Mouse (Mus musculus): ENCODE measurements around the gene 2410004B18Rik. TPM values are rescaled to one million over a fixed set of nuclear protein-coding genes. Genes with fewer than 3 reads are reported as not detected.

2410004B18Rik gene
- 39.6 and 45.5 TPM in 2 replicates for polyA plus RNA-seq (2015; fragmentation: Nextera tagmentation; extraction: Ambion mirVana)

DNA sequence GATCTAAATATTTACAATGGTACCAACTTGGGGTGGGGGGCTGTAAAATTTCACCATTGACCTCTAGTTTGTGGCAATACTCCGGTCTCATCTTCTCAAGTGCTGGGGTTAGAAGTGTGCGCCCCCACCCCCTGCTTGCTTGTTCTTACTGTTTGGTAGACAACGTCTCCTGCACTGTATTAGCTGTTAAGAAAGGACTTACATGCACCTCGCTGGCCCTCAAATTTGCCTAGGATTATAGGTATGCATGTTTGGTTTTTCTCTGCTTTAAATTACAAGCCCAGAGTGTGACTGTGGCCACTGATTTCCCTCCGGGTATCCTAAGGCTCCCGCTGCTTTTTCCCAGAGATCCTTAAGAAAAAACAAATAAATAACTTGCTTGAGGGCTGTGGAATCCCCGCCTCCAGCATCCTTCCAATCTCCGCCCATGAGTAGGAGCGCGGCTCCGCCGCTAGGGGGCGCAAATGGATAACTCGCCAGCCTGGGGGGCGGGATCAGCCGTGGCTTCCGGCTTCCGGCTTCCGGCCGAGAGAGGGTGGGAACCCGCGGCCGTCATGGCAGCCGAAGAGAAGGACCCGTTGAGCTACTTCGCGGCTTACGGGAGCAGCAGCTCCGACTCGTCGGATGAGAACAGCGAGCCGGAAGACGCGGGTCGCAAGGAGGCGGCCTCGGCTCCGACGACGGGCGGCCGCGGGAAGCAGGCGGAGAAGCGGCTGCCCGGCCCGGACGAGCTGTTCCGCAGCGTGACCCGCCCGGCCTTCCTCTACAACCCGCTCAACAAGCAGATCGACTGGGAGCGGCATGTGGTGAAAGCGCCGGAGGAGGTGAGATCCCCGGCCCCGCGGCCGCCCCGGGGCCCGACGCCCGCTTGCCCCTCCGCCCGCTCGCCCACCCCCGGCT is at the start of gene 2410004B18Rik:
Gene 2410004B18Rik (plus strand): TSS at position 510 of the 900 bp plus-strand sequence.
- Histone ChIP-seq H3K9ac (ENCODE audit: low read length) (peak within 1 kb of the TSS; percentile 86), H3K4me2 (ENCODE audit: low read depth, low read length) (peak within 1 kb of the TSS; percentile 84), H3K36me3 (ENCODE audit: control insufficient read depth, insufficient read depth) (peaks cover 12% of the 10 kb centered on the region), H3K27ac (ENCODE audit: low read length) (peak within 1 kb of the TSS; percentile 77), H3K27me3 (ENCODE audit: control insufficient read depth, insufficient read depth, low read length) (no peaks in the 10 kb centered on the region), H3K4me1 (ENCODE audit: control insufficient read depth, insufficient read depth, low read length) (peaks cover 21% of the 10 kb centered on the region), H3K4me3 (ENCODE audit: low read length) (peak within 1 kb of the TSS; percentile 92), H3K9me3 (replicated peaks; ENCODE audit: control insufficient read depth, low read length) (no peaks in the 10 kb centered on the region)
- 1% methylated on average over 56 of the region's 70 CpGs for WGBS
- peak; percentile 91 for ATAC-seq (replicated peaks; ENCODE audit: extremely low read depth, insufficient read depth, low FRiP score)

DNA sequence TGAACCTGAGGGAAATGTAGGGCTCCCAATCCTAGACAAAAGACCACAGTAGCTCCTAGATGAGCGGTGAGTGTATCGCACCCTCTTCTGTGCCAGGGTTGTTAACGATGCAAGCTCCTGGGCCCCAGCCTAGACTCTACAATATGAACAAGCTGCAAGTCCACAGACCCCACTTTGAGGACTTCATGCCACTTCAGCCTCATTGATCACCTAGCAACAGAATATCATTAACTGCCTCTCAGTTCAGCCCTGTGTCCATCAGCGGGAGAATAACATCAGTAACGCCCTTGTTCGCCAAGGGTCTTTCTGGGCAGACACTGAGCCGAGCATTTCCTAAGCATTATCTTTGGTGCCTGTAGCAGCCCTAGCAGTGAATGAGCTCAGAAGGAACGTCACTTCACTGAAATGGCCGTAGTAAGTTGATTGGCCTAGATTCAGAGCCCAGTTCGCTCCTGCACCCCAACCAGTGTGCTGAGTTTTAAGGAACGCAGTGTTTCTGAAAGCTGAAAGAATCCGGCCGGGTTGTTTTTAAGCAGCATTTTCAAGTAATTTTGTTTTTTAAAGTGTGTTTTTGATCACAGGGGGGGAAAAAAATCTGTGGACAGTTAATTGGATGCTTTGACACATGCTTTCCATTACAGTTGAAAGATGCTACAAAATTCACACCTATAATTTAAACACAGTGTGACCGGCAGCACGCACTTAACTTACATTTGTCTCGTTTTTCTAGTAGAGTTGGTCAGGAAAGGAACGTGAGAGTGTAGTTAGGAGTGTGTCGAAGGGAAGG is 47.3 kb upstream of the 2410004B18Rik start:
- no peaks in the 10 kb centered on the region for H3K9me3 ChIP-seq (replicated peaks; ENCODE audit: control insufficient read depth, low read length)
- 69% methylated on average over 18 of the region's 18 CpGs for WGBS
- ATAC-seq (replicated peaks; ENCODE audit: extremely low read depth, insufficient read depth, low FRiP score) = no peak
- peaks cover 18% of the 10 kb centered on the region for H3K4me1 ChIP-seq (ENCODE audit: control insufficient read depth, insufficient read depth, low read length)
- H3K9ac ChIP-seq (ENCODE audit: low read length) = no peak overlapping the region
- H3K4me2 ChIP-seq (ENCODE audit: low read depth, low read length) = no peak overlapping the region
- H3K27me3 ChIP-seq (ENCODE audit: control insufficient read depth, insufficient read depth, low read length) = no peaks in the 10 kb centered on the region
- H3K36me3 ChIP-seq (ENCODE audit: control insufficient read depth, insufficient read depth) = no peaks in the 10 kb centered on the region
- H3K4me3 ChIP-seq (ENCODE audit: low read length) = no peak overlapping the region
- H3K27ac ChIP-seq (ENCODE audit: low read length) = no peak overlapping the region

DNA sequence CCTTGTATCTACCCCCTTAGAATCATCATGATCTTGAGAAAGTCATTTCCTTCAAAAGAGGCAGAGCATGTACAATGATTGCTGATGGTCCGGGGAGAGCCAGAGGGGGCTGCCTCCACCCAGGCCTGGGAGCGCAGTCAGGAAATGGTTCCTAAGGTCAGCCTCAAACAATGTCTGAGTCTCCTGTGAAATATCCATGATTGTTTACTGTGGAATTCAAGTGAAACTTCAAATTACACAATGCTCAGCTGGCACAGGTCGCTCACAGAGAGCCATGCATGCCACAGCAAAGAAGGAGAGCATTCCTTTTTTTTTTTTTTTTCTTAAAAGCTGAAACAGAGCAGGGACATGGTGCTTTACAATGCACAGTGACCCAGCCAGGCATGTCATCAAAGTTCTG is 45.4 kb upstream of the 2410004B18Rik start:
- 56% methylated on average over 3 of the region's 3 CpGs for WGBS

DNA sequence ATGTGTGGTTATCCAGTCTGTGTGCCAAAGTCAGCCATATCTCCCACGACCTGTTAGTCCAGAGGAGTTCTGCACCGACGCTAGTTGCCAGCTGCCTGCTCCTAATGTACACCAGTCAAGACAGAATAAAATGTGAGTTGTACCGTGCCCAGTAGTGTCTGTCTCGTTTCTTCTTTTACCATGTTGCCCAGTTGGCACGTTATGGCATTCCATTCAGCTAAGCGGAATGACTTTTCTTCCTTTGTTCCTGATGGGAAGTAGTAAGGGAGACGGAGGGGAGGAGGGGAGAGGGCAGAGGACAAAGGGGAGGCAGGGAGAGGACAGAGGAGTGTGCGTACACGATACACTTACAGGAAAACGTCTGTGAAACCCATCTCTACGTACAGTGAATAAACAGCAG is 43.7 kb upstream of the 2410004B18Rik start:
- Histone ChIP-seq H3K9me3 (replicated peaks; ENCODE audit: control insufficient read depth, low read length) (no peaks in the 10 kb centered on the region), H3K4me3 (ENCODE audit: low read length) (no peak overlapping the region), H3K27me3 (ENCODE audit: control insufficient read depth, insufficient read depth, low read length) (no peaks in the 10 kb centered on the region), H3K27ac (ENCODE audit: low read length) (no peak overlapping the region), H3K4me1 (ENCODE audit: control insufficient read depth, insufficient read depth, low read length) (peaks cover 23% of the 10 kb centered on the region), H3K9ac (ENCODE audit: low read length) (no peak overlapping the region), H3K4me2 (ENCODE audit: low read depth, low read length) (no peak overlapping the region), H3K36me3 (ENCODE audit: control insufficient read depth, insufficient read depth) (no peaks in the 10 kb centered on the region)
- 76% methylated on average over 12 of the region's 12 CpGs for WGBS
- no peak for ATAC-seq (replicated peaks; ENCODE audit: extremely low read depth, insufficient read depth, low FRiP score)

More for the DNA sequence above, 45.4 kb upstream of the 2410004B18Rik start:
- Histone ChIP-seq H3K27ac (ENCODE audit: low read length) (no peak overlapping the region), H3K4me1 (ENCODE audit: control insufficient read depth, insufficient read depth, low read length) (peaks cover 19% of the 10 kb centered on the region), H3K27me3 (ENCODE audit: control insufficient read depth, insufficient read depth, low read length) (no peaks in the 10 kb centered on the region), H3K4me2 (ENCODE audit: low read depth, low read length) (no peak overlapping the region), H3K9me3 (replicated peaks; ENCODE audit: control insufficient read depth, low read length) (no peaks in the 10 kb centered on the region), H3K4me3 (ENCODE audit: low read length) (no peak overlapping the region), H3K9ac (ENCODE audit: low read length) (no peak overlapping the region), H3K36me3 (ENCODE audit: control insufficient read depth, insufficient read depth) (no peaks in the 10 kb centered on the region)
- ATAC-seq (replicated peaks; ENCODE audit: extremely low read depth, insufficient read depth, low FRiP score) = no peak

DNA sequence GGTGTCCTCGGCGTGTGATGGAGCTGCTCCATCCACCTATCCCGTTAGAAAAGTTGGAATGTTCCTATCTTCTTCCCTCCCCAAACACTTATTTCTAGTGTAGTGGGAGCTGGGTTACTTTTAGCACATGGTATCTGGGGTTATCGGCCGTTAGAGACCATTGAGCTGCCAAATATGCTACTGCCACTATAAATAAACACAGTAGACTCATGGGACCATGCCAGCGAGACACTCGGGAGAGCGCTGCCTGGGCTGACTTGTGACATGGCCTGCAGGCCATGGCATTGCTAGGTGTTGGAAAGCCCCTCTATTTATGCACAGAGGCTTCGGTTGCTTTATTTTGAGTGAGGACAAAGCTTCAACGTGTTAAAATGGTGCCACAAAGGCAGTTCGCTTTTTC is 40.1 kb upstream of the 2410004B18Rik start:
- WGBS = 36% methylated on average over 11 of the region's 11 CpGs
- Histone ChIP-seq H3K4me3 (ENCODE audit: low read length) (no peak overlapping the region), H3K9ac (ENCODE audit: low read length) (no peak overlapping the region), H3K4me1 (ENCODE audit: control insufficient read depth, insufficient read depth, low read length) (peaks cover 30% of the 10 kb centered on the region), H3K27me3 (ENCODE audit: control insufficient read depth, insufficient read depth, low read length) (no peaks in the 10 kb centered on the region), H3K4me2 (ENCODE audit: low read depth, low read length) (no peak overlapping the region), H3K27ac (ENCODE audit: low read length) (peak overlapping the region; percentile 93), H3K9me3 (replicated peaks; ENCODE audit: control insufficient read depth, low read length) (no peaks in the 10 kb centered on the region), H3K36me3 (ENCODE audit: control insufficient read depth, insufficient read depth) (no peaks in the 10 kb centered on the region)
- ATAC-seq (replicated peaks; ENCODE audit: extremely low read depth, insufficient read depth, low FRiP score) = peak; percentile 87

DNA sequence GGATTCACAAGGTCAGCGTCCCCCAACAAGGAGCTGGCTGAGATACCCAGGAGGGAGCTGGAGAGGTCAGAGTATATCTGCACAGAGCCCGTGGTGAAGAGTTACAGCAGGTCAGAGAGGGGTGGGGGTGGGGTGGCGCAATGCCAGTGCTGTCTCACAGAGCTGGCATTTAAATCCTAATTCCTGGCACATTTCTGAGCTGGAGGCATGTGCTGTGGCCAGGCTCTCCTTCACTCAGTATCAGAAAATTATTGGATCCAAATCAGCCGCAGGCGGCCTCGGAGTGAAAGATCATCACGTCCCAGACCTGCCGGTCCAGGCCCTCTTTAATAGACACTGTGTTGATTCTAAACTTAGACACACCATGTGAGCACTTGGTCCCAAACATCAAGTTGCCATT is 38.0 kb upstream of the 2410004B18Rik start:
- Histone ChIP-seq H3K9me3 (replicated peaks; ENCODE audit: control insufficient read depth, low read length) (no peaks in the 10 kb centered on the region), H3K4me2 (ENCODE audit: low read depth, low read length) (peak overlapping the region; percentile 11; the same call in 1 of the 2 replicates), H3K36me3 (ENCODE audit: control insufficient read depth, insufficient read depth) (no peaks in the 10 kb centered on the region), H3K4me3 (ENCODE audit: low read length) (no peak overlapping the region), H3K27me3 (ENCODE audit: control insufficient read depth, insufficient read depth, low read length) (no peaks in the 10 kb centered on the region), H3K27ac (ENCODE audit: low read length) (peak overlapping the region; percentile 93), H3K4me1 (ENCODE audit: control insufficient read depth, insufficient read depth, low read length) (peaks cover 30% of the 10 kb centered on the region), H3K9ac (ENCODE audit: low read length) (peak overlapping the region; percentile 33; the same call in 1 of the 2 replicates)
- 36% methylated on average over 8 of the region's 8 CpGs for WGBS
- peak; percentile 64 for ATAC-seq (replicated peaks; ENCODE audit: extremely low read depth, insufficient read depth, low FRiP score)

DNA sequence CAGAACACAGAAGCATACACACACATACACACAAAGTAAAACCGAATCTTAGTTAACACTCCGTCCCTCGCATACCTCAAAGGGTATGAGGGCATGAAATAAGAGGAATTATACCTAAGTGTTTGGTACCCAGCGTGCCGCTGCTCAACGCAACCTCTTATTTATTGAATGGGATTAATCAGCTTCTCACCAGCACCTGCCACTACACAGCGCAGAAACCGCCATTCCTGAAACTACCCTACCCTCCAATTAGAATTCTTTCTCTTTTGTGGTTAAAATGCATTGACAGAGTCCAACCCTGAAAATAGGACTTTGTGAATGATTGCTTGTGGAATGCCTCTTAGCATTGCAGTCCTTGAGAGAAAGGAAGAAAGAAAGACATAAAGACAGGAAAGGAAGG is 34.3 kb upstream of the 2410004B18Rik start:
- Histone ChIP-seq H3K9ac (ENCODE audit: low read length) (no peak overlapping the region), H3K4me3 (ENCODE audit: low read length) (no peak overlapping the region), H3K27me3 (ENCODE audit: control insufficient read depth, insufficient read depth, low read length) (no peaks in the 10 kb centered on the region), H3K4me1 (ENCODE audit: control insufficient read depth, insufficient read depth, low read length) (peaks cover 15% of the 10 kb centered on the region), H3K9me3 (replicated peaks; ENCODE audit: control insufficient read depth, low read length) (no peaks in the 10 kb centered on the region), H3K27ac (ENCODE audit: low read length) (no peak overlapping the region), H3K36me3 (ENCODE audit: control insufficient read depth, insufficient read depth) (no peaks in the 10 kb centered on the region), H3K4me2 (ENCODE audit: low read depth, low read length) (no peak overlapping the region)
- WGBS = 93% methylated on average over 8 of the region's 8 CpGs
- no peak for ATAC-seq (replicated peaks; ENCODE audit: extremely low read depth, insufficient read depth, low FRiP score)

DNA sequence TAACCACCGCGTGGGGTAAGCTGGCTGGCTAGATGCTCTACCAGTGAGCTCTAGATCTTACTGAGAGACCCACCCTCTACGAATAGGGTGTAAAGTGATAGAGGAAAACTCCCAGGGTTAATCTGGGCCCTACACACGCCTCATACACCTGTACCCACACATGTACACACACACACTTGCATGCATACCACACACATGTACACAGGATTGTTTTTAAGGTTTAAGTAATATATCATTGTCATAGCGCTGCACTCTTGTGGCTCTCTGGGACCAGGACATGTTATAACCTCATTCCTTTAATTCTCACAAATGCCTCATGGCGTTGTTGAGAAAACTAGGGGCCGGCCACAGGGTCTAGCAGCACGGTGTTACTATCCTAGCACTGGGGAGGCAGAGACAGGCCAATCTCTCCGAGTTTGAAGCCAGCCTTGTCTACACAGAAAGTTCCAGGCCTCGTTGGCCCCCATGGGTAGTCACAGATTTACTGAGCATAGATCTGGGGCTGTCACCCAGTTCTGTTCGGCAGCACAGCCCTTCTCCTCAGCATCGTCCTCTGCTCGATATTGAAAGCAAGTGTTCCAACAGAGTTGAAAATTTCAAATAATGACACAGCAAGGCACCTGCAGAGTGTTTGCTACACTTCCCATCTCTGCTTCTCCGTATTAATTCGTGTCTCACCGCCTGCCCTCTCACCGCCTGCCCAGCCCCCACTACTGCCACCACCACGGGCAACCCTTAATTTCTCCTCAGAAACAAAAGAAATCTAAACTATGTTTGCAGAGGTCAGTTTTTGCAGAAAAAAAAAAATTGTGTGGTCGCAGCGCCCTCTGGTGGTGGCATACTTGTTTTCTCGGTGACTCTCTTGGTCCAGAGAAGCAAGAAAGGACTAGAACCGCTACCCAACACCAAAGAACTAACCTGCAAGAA is 32.7 kb upstream of the 2410004B18Rik start:
- H3K27ac ChIP-seq (ENCODE audit: low read length) = peak overlapping the region; percentile 7; the same call in 1 of the 2 replicates
- H3K27me3 ChIP-seq (ENCODE audit: control insufficient read depth, insufficient read depth, low read length) = no peaks in the 10 kb centered on the region
- H3K9ac ChIP-seq (ENCODE audit: low read length) = peak overlapping the region; percentile 34; the same call in 1 of the 2 replicates
- H3K4me1 ChIP-seq (ENCODE audit: control insufficient read depth, insufficient read depth, low read length) = peaks cover 4% of the 10 kb centered on the region
- H3K4me2 ChIP-seq (ENCODE audit: low read depth, low read length) = peak overlapping the region; percentile 47
- no peaks in the 10 kb centered on the region for H3K9me3 ChIP-seq (replicated peaks; ENCODE audit: control insufficient read depth, low read length)
- ATAC-seq (replicated peaks; ENCODE audit: extremely low read depth, insufficient read depth, low FRiP score) = 0 out of 2 replicates have a peak, but pooled peaks have one; percentile 10
- no peaks in the 10 kb centered on the region for H3K36me3 ChIP-seq (ENCODE audit: control insufficient read depth, insufficient read depth)
- WGBS = 49% methylated on average over 22 of the region's 22 CpGs
- 0 out of 2 replicates have a peak overlapping the region, but pooled peaks have one; percentile 9 for H3K4me3 ChIP-seq (ENCODE audit: low read length)

Measured in heart, embryonic 16.5 days (tissue).